Mouse (Mus musculus) embryo, embryonic 10 days (tissue): ENCODE measurements around the gene Lrrn1.

ENCODE experiments used
- DNase-seq: peaks from one replicate; pipeline ENCODE4 v3.0.0-alpha.2; 2015; ENCODE audit warnings: low spot score

The Lrrn1 gene

GRCm38 (mm10) chr6:107528877-107529864 lies at the start of gene Lrrn1:
Lrrn1 (plus strand) TSS chr6:107529768.
- peak; percentile 86 for DNase-seq

GRCm38 (mm10) chr6:107494491-107494890 lies 35.1 kb upstream of the Lrrn1 start:
- DNase-seq = no peak

DNA sequence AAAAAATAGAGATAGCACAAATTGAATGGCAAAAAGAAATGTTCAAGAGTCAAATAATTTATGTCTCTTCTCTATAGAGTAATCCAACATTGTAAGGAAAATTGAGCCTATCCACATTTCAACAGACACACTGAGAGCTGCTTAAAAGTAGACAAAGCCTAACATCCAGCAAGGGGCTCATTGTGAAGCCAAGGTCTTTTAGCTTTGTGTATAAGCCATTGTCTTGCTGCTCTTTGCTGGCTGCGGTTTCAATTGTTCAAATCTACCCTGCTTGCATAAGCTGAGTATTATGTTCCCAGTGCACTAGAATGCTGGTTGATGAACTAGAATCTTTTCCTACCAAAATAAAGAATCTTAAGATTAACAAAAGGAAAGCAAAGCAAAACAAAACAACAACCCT lies 33.7 kb upstream of the Lrrn1 start:
- peak; percentile 32 for DNase-seq

GRCm38 (mm10) chr6:107513716-107514115 lies 15.9 kb upstream of the Lrrn1 start:
- no peak for DNase-seq

DNA sequence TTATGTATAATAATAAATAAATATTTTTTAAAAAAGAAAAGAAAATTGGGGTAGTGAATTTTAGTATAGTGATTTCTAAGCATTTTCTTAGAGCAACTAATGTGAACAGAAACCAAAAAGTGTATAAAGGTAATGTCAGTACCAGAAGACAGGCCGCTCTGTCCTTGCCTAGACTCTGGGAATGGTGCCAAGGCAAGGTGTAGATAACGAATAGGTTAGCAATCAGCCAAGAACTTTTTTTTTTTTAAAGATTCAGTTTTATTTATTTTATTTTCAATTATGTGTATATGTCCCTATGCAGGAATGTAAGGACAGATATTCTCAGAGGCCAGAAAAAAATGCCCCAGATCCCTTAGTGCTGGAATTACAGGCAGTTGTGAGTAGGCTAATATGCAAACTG lies 5.6 kb upstream of the Lrrn1 start:
- DNase-seq = no peak

GRCm38 (mm10) chr6:107529911-107530431 lies 403 bp downstream of the Lrrn1 start:
- peak; percentile 34 for DNase-seq

- DNase-seq = peak; percentile 32
These were observed 1.2 kb downstream of the Lrrn1 start for GRCm38 (mm10) chr6:107530621-107531285.

DNA sequence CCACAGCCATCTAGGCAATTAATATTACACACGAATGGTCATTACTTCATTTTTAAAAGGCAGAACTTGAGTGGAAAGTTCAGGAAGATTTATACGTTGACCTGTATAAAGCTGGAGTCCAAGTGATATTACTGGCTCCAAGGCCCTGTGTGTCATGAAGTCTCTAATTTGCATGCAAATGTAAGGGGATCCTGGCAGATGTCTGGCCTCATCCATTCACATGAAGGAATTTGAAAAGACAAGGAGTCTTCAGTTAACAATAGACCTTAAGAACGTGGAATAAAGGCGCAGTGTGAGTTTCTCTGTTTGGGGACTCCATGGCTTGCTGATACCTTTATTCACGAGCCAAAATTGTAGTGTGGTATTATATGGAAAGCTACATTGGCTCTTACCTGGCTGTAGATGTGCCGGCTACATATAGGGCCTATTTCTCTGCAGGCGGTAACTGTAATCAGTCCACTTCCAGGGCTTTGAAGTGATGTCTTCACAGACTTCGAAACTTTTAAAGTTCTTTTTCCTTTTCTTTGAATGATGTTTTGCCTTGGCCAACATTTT lies 2.0 kb downstream of the Lrrn1 start:
- DNase-seq = peak; percentile 32

GRCm38 (mm10) chr6:107534533-107534932 lies 5.0 kb downstream of the Lrrn1 start:
- DNase-seq = peak; percentile 15

GRCm38 (mm10) chr6:107536631-107537030 lies 7.1 kb downstream of the Lrrn1 start:
- no peak for DNase-seq

GRCm38 (mm10) chr6:107541222-107541621 lies 11.7 kb downstream of the Lrrn1 start:
- no peak for DNase-seq

GRCm38 (mm10) chr6:107541918-107542317 lies 12.3 kb downstream of the Lrrn1 start:
- no peak for DNase-seq

DNA sequence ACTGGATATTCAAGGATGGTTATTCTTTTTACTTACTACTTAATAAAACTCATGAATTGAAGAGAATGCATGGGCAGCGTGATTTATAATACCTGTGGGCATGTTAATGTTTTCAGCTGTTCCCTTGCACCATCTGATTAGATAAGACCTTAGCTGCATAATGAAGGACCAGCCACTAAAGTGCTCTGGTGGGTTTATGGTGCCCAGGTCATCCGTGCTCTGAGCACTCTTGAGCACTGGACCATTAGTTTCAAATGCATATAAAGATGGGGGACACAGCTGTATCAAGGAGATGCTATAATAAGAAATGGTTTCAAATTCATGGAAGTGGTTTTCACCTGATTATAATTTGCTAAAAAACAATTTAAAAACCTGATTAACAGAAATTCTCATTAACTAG lies 16.7 kb downstream of the Lrrn1 start:
- DNase-seq = no peak

DNA sequence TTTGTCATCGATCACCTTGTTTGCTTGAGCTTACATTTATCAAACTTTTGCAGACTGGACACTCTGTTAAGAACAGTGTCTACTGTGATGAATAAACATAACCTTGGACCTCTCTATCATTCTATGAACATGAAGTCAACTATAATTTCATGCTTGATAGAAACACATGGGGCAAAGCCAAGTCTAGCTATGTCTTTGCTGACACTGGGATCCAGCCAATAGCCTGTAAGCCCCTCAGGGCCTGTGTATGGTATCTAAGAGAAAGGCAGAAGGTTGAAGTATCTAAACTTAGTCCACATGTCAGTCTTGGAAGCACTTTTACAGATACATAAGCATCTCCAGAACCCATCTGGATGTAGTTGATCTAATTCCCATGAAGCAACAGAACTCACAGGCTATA lies 22.9 kb downstream of the Lrrn1 start:
- no peak for DNase-seq

DNA sequence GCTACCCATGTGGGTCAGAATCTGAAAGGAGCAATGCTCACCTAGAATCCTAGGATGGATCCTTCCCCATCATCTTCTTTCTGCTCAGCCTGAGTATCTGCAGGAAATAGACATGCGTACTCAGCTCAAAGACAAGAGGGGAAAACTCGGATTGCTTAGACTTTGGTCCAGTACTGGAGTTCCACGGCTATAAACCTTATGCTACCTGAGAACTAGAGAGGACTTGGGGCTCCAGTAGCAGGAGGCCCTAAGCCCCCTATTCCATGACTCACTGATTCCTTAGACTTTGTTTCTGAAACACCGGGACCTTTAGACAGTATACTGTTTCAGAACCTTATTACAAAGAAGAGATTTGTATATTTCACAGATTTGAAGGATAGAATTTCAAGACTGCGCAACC lies 25.8 kb downstream of the Lrrn1 start:
- DNase-seq = no peak

GRCm38 (mm10) chr6:107556996-107557395 lies 27.4 kb downstream of the Lrrn1 start:
- DNase-seq = peak; percentile 15

- no peak for DNase-seq
These were observed 28.2 kb downstream of the Lrrn1 start for GRCm38 (mm10) chr6:107557806-107558205.

- no peak for DNase-seq
These were observed 32.7 kb downstream of the Lrrn1 start for GRCm38 (mm10) chr6:107562255-107562654.

DNA sequence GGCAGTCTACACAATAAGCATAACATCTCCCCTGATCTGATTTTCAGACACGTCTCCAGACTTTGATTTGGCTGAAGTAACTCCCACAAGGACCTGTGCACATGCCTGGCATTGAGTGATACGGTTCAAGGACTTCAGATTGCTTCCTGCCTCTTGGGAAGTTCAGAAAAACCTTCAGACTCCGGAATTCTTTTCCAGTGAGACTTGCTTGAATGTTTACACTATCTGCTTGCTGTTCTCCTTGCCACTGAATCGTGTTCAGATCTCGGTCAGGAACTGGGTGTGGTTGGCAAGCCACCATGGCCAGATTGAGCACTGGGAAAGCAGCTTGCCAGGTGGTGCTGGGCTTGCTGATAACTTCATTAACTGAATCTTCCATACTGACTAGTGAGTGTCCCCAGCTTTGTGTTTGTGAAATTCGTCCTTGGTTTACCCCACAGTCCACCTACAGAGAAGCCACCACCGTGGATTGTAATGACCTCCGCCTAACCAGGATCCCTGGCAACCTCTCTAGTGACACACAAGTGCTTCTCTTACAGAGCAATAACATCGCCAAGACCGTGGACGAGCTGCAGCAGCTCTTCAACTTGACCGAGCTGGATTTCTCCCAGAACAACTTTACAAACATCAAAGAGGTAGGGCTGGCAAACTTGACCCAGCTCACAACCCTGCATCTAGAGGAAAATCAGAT lies 37.5 kb downstream of the Lrrn1 start:
- DNase-seq = no peak

GRCm38 (mm10) chr6:107574561-107574960 lies 45.0 kb downstream of the Lrrn1 start:
- no peak for DNase-seq

- no peak for DNase-seq
These were observed 45.8 kb downstream of the Lrrn1 start for GRCm38 (mm10) chr6:107575405-107575804.

GRCm38 (mm10) chr6:107577309-107577708 lies 47.7 kb downstream of the Lrrn1 start:
- no peak for DNase-seq
